Mouse (Mus musculus) lung, adult 2 months (tissue): ENCODE measurements at regions not wholly inside any gene's neighbourhood (a gene's known extent, or its start where the extent isn't known, plus 50 kb on each side); places are given as distances from the start of the nearest gene placed in this dataset.

Experiments
- CTCF ChIP-seq: fragments of 200-500 bp; IDR thresholded peaks from 2 replicates; pipeline ENCODE4 v1.5.1; 2011; ENCODE audit warnings: mild to moderate bottlenecking, low read length, control low read depth; ENCODE audit not compliant: insufficient read depth
- POLR2A ChIP-seq: fragments of 200-500 bp; IDR thresholded peaks from 2 replicates; pipeline ENCODE4 v1.6.1; 2011; ENCODE audit warnings: low read depth, mild to moderate bottlenecking, control low read depth, low read length, borderline replicate concordance; ENCODE audit errors: extremely low read depth

DNA sequence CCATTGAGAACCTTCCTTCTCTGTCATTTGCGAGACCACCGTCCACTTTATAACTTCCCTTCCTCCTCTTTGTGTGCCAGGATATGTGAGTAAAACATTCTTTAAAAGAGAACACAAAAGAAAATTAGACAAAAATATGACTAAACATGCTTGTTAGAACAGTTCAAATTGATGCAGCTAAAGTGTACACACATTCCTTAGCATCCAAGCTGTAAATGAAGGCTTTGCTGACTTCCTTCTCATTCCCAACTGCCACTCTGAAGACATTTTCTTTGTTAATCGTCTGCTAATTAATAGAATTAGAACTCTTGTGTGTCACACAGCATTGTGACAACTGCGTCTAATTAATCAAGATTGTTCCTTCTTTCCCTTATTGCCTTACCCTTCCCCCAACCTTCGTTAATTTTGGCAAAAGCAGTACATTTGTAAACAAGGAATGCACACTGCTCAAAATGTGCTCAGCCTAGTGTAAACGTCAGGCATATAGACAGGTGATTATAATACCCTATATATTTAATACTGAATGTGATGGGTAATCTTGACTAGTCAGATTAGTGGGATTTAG lies 242.3 kb upstream of the Kif18a start:
- no peak for TF ChIP-seq POLR2A
- TF ChIP-seq CTCF: no peak
